Mouse (Mus musculus): ENCODE data around the gene Bub1.

DNA sequence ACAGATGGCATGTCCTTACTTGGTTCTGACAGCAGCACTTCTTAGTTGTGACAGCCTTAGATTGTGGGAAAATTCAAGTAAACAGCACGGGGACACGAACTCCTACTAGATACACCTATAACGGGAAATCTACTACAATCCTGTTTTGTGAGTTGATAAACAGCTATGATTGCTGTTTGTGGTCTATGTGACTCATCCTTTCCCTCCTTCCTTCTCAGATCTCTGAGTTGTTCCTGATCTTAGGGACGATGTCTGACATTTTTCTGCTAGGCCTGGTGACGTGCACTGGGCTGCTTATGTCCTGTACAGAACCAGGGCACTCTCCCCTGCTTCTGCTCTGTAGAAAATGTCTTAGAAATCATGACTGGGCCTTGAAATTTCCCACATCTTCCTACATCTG lies 70.1 kb downstream of the Bub1 start:
- TF ChIP-seq FLI1 (IDR thresholded peaks at IDR 0.05; ENCODE audit: low read length): no peak
- TF ChIP-seq GATA1 (IDR thresholded peaks at IDR 0.05; ENCODE audit: borderline replicate concordance, low read length): no peak
